9 mouse cellular contexts compared by ENCODE assay signal in the genomic region with DNA sequence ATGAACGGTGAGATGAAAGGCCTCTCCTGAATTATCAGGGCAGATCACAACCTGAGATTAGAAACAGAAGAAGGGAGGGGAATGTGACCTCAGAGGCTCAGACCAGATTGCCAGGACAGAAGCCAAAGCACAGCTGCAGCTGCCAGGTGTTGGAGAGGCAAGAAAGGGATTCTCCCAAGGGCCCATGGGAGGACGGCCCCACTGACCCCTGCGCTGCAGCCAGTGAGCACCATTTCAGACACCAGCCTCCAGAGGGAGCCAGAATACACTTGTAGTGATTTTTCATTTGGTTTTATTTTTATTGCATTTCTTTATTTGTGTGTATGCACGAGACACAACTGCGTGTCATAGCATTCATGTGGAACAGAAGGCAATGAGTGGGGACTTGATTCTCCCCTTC. TPM values are rescaled to one million over a fixed set of nuclear protein-coding genes. Genes with fewer than 3 reads are reported as not detected.
DNase-seq lines count a peak whose midpoint lies in the region; ATAC-seq and TF ChIP-seq lines count a peak whose summit lies in the region.
"Had no signal": no experiment of that assay in that cellular context is flagged by ENCODE, and none has a peak within 500 bp of the region (broad histone marks: within the 10 kb centered on the region; RNA-seq: fewer than 3 reads in every experiment).

No protein-coding gene starts in this region.

- no peak for ATAC-seq in heart, embryonic 11.5 days (replicated peaks; ENCODE audit: insufficient number of reproducible peaks, low FRiP score, low TSS enrichment)

- TF ChIP-seq CTCF in lung, adult 2 months (IDR thresholded peaks at IDR 0.05; ENCODE audit: insufficient read depth, low read length), result peak; percentile 48; the same call in 1 of the 2 replicates

- H3K4me3 ChIP-seq in heart, embryonic 11.5 days (ENCODE audit: low read depth, low read length), result no peak overlapping the region
- H3K4me3 ChIP-seq in lung, adult 2 months (replicated peaks; ENCODE audit: extremely low read depth, low read depth, low read length), result no peak overlapping the region
- H3K4me3 ChIP-seq: lung, embryonic 15.5 days had no signal

- intact Hi-C loops in heart, postnatal 10 days (cut with DNase I), result loop anchor here (2.0 to 5.0 kb wide), 3 partner anchors 24 to 128 kb away; a partner anchor contains a TSS

- H3K9me3 ChIP-seq in heart, embryonic 11.5 days (replicated peaks; ENCODE audit: control insufficient read depth, low read length), result no peaks in the 10 kb centered on the region
- H3K9me3 ChIP-seq: lung, embryonic 15.5 days had no signal

- H3K9ac ChIP-seq in heart, embryonic 11.5 days (ENCODE audit: low read depth, low read length), result no peak overlapping the region
- H3K9ac ChIP-seq: lung, embryonic 15.5 days had no signal

- peaks cover 15% of the 10 kb centered on the region for H3K4me1 ChIP-seq in heart, embryonic 11.5 days (ENCODE audit: control insufficient read depth, insufficient read depth, low read length)
- 0 out of 2 replicates have a peak, but pooled peaks cover 4% of the 10 kb centered on the region for H3K4me1 ChIP-seq in lung, adult 2 months (ENCODE audit: control insufficient read depth, insufficient read depth, low read length)

- no peaks in the 10 kb centered on the region for H3K36me3 ChIP-seq in heart, embryonic 11.5 days (ENCODE audit: control insufficient read depth, insufficient read depth, low read length)

- no peak overlapping the region for H3K27ac ChIP-seq in heart, embryonic 11.5 days (ENCODE audit: low read depth, low read length)
- H3K27ac ChIP-seq: lung, embryonic 15.5 days had no signal

- peak; percentile 50 to 73 for DNase-seq in heart, postnatal 10 days
- peak; percentile 32 for DNase-seq in 416B (ENCODE audit: low read depth)
- DNase-seq in adrenal gland, postnatal 10 days, result peak; percentile 63
- peak; percentile 22 for DNase-seq in gastrocnemius, postnatal 25 days
- DNase-seq in lung, adult 2 months, result no peak
- DNase-seq in T-cell, adult 2 months (ENCODE audit: low spot score), result no peak
- DNase-seq in ovary, postnatal 14 days (ENCODE audit: low spot score), result no peak

- 49% methylated on average over 5 of the region's 5 CpGs for WGBS in heart, embryonic 11.5 days (ENCODE audit: insufficient replicate concordance)
- 32% methylated on average over 5 of the region's 5 CpGs for WGBS in lung, adult 2 months

- H3K4me2 ChIP-seq in heart, embryonic 11.5 days, result no peak overlapping the region
- H3K4me2 ChIP-seq: lung, embryonic 15.5 days had no signal

- no peak for TF ChIP-seq POLR2A in lung, adult 2 months (IDR thresholded peaks at IDR 0.05; ENCODE audit: borderline replicate concordance, extremely low read depth, low read depth, low read length)

- peaks cover 17% of the 10 kb centered on the region for H3K27me3 ChIP-seq in heart, embryonic 11.5 days (ENCODE audit: control insufficient read depth, insufficient read depth, low read length)

RNA-seq across cellular contexts. Expression of a gene that starts 13.7 kb away (rescaled TPM):
- 10 to 100 TPM in 1 of 2 experiments, 1 to 10 TPM in 1; 9.5 to 11.5 TPM for total RNA-seq in heart, postnatal 10 days (2021)
- 12.1 and 19.8 TPM in 2 replicates for polyA plus RNA-seq in heart, embryonic 11.5 days (2014; fragmentation: Nextera tagmentation; extraction: Ambion mirVana)
- total RNA-seq in adrenal gland, postnatal 10 days (2021), result 10 to 100 TPM; 12.5 to 13.9 TPM
- 1 to 10 TPM; 5.2 to 6.5 TPM for total RNA-seq in gastrocnemius, postnatal 25 days (2021)
- polyA plus RNA-seq in lung, adult 2 months (2012; rRNA removed), result 22.7 and 26.9 TPM in 2 replicates

RNA-seq across cellular contexts. Expression of a gene that starts 25.4 kb away (rescaled TPM):
- 1 to 10 TPM; 2.0 to 2.8 TPM for total RNA-seq in heart, postnatal 10 days (2021)
- 0.45 and 1.6 TPM in 2 replicates for polyA plus RNA-seq in heart, embryonic 11.5 days (2014; fragmentation: Nextera tagmentation; extraction: Ambion mirVana)
- 1 to 10 TPM; 5.0 to 7.9 TPM for total RNA-seq in adrenal gland, postnatal 10 days (2021)
- under 1 TPM; 0.51 to 0.67 TPM for total RNA-seq in gastrocnemius, postnatal 25 days (2021)
- polyA plus RNA-seq in lung, adult 2 months (2012; rRNA removed), result 46.7 and 112 TPM in 2 replicates

RNA-seq across cellular contexts. Expression of a gene that starts 29.2 kb away (rescaled TPM):
- 10 to 100 TPM in 1 of 2 experiments, 1 to 10 TPM in 1; 9.9 to 10.1 TPM for total RNA-seq in heart, postnatal 10 days (2021)
- 0.77 and 0.93 TPM in 2 replicates for polyA plus RNA-seq in heart, embryonic 11.5 days (2014; fragmentation: Nextera tagmentation; extraction: Ambion mirVana)
- total RNA-seq in adrenal gland, postnatal 10 days (2021), result 1 to 10 TPM; 6.1 to 7.4 TPM
- 1 to 10 TPM; 1.7 to 2.1 TPM for total RNA-seq in gastrocnemius, postnatal 25 days (2021)
- polyA plus RNA-seq in lung, adult 2 months (2012; rRNA removed), result 4.2 and 5.0 TPM in 2 replicates

RNA-seq across cellular contexts. Expression of a gene that starts 56.8 kb away (rescaled TPM):
- 1 to 10 TPM; 5.1 to 5.5 TPM for total RNA-seq in heart, postnatal 10 days (2021)
- polyA plus RNA-seq in heart, embryonic 11.5 days (2014; fragmentation: Nextera tagmentation; extraction: Ambion mirVana), result not detected in 2 replicates
- 1 to 10 TPM; 3.7 to 5.0 TPM for total RNA-seq in adrenal gland, postnatal 10 days (2021)
- total RNA-seq in gastrocnemius, postnatal 25 days (2021), result 1 to 10 TPM; 2.8 to 3.4 TPM
- polyA plus RNA-seq in lung, adult 2 months (2012; rRNA removed), result 17.1 and 27.9 TPM in 2 replicates

Comparison
In these comparisons a context has a peak if more than half of its experiments do, and no peak if none do; other contexts are left out.
1. DNase-seq: peak in heart, postnatal 10 days (2 of 2), 416B (single experiment), adrenal gland, postnatal 10 days (single experiment) and gastrocnemius, postnatal 25 days (single experiment); none in lung, adult 2 months (single experiment), T-cell, adult 2 months (single experiment) and ovary, postnatal 14 days (single experiment).